Mouse (Mus musculus): ENCODE measurements around the gene Macrod2. TPM values are rescaled to one million over a fixed set of nuclear protein-coding genes. Genes with fewer than 3 reads are reported as not detected.

The Macrod2 gene
- polyA plus RNA-seq, 1 experiment from 2014 or later, result 19.9 TPM

DNA sequence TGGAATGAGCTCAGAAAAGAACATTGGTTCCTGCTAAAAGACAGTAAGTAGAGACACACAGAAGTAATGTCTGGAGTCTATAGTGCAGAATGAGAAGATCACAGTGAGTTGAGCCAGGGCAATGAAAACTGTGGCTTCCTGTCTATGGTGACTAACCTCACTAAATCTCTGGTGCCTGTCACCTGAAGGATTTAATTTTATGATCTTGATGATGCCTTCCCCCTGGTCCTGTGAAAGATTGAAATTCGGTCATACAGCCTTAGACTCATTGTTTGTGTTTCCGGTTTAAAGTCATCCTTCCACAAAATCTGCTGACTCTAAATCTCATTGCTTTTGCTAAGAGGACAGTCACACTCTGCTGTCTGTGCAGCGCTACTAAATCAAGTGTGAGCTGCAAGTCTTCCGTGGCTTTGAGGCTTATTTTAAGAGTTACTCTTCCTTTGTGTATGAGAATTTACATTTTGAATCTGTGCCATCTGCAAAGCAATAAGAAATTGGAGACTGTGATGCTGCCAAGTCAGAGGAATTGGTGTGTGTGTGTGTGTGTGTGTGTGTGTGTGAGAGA lies 1836.0 kb downstream of the Macrod2 start:
- H3K4me3 ChIP-seq (ENCODE audit: low read depth, low read length), result no peak overlapping the region
- H3K9me3 ChIP-seq (ENCODE audit: control insufficient read depth, low read length), result no peaks in the 10 kb centered on the region
- H3K9ac ChIP-seq (ENCODE audit: low read depth, low read length), result no peak overlapping the region
- H3K4me2 ChIP-seq, result no peak overlapping the region
- 76% methylated on average over 4 of the region's 4 CpGs for whole genome bisulfite sequencing
- no peak overlapping the region for H3K27ac ChIP-seq (ENCODE audit: low read depth, low read length)
- no peaks in the 10 kb centered on the region for H3K4me1 ChIP-seq (replicated peaks; ENCODE audit: control insufficient read depth, insufficient read depth, low read length)
- no peaks in the 10 kb centered on the region for H3K36me3 ChIP-seq (ENCODE audit: control insufficient read depth, insufficient read depth, low read length)
- ATAC-seq (replicated peaks; ENCODE audit: low FRiP score) (no peak), DNase-seq (ENCODE audit: low spot score) (no peak)
- H3K27me3 ChIP-seq (replicated peaks; ENCODE audit: control insufficient read depth, insufficient read depth, low read length), result no peaks in the 10 kb centered on the region

DNA sequence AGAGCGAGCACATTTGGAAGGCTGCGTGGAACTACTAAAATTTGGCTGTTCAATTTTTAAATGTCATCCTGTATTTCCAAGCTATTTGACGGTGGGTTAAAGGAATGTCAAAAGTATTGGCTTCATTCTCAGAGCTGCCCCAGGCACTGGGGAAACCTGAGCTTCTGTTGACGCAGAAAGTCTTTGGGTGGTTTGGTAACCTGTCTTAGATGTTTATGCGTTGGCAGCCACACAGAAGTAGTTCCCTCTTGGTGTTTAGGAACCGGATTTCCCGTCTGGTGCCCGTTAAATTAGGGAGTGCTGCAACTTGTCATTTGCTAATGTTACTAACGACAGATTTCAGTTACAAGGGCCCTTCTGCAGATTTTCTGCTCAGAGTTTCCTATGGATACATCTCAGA lies 1837.7 kb downstream of the Macrod2 start:
- H3K9me3 ChIP-seq (ENCODE audit: control insufficient read depth, low read length), result no peaks in the 10 kb centered on the region
- H3K27ac ChIP-seq (ENCODE audit: low read depth, low read length), result no peak overlapping the region
- no peak for ATAC-seq (replicated peaks; ENCODE audit: low FRiP score)
- H3K4me1 ChIP-seq (replicated peaks; ENCODE audit: control insufficient read depth, insufficient read depth, low read length), result no peaks in the 10 kb centered on the region
- H3K36me3 ChIP-seq (ENCODE audit: control insufficient read depth, insufficient read depth, low read length), result no peaks in the 10 kb centered on the region
- 74% methylated on average over 9 of the region's 9 CpGs for WGBS
- H3K4me2 ChIP-seq, result no peak overlapping the region
- H3K4me3 ChIP-seq (ENCODE audit: low read depth, low read length), result no peak overlapping the region
- no peak for DNase-seq (ENCODE audit: low spot score)
- H3K9ac ChIP-seq (ENCODE audit: low read depth, low read length), result no peak overlapping the region
- H3K27me3 ChIP-seq (replicated peaks; ENCODE audit: control insufficient read depth, insufficient read depth, low read length), result no peaks in the 10 kb centered on the region

DNA sequence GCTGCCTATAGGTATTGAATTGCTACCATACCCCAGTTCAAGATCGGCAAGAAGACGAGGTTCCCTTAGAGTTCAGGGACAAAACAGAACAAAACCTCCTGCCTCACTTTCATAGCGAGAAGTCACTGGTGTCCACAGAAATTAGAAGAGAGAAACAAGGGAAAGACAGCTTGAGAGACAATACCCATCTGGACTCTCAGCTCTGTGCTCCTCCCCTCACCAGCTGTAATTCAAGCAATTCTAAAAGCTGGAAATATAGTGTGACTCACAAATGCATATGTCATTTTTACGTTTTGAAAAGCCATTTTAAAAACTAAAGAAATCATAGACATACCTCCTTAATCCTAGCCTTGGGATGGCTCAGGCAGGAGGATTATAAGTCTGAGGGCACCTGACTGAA lies 1848.4 kb downstream of the Macrod2 start:
- no peak overlapping the region for H3K9ac ChIP-seq (ENCODE audit: low read depth, low read length)
- H3K36me3 ChIP-seq (ENCODE audit: control insufficient read depth, insufficient read depth, low read length), result no peaks in the 10 kb centered on the region
- no peaks in the 10 kb centered on the region for H3K27me3 ChIP-seq (replicated peaks; ENCODE audit: control insufficient read depth, insufficient read depth, low read length)
- H3K9me3 ChIP-seq (ENCODE audit: control insufficient read depth, low read length), result no peaks in the 10 kb centered on the region
- no peak overlapping the region for H3K4me3 ChIP-seq (ENCODE audit: low read depth, low read length)
- no peaks in the 10 kb centered on the region for H3K4me1 ChIP-seq (replicated peaks; ENCODE audit: control insufficient read depth, insufficient read depth, low read length)
- no peak for DNase-seq (ENCODE audit: low spot score)
- H3K4me2 ChIP-seq, result no peak overlapping the region
- no peak overlapping the region for H3K27ac ChIP-seq (ENCODE audit: low read depth, low read length)
- no peak for ATAC-seq (replicated peaks; ENCODE audit: low FRiP score)
- 76% methylated on average over 4 of the region's 4 CpGs for WGBS

DNA sequence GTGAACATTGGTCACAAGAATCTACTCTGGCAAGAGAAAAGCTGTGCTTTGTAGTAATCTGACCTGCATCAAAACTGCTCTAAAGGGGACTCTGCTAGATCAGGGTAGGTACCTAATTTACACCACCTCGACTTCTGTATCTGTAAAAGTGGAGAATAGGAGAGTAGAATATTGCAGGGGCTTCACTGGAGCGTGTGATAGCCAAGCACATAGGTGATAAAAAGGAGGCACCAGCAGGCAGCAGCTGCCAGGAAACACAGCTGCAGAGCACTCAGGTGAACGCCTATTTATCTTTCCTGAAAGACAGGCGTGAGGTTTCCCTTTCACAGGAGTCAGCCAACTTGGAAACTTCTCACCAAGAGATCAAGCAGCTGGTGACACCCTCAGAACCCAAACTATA lies 1855.3 kb downstream of the Macrod2 start:
- no peaks in the 10 kb centered on the region for H3K4me1 ChIP-seq (replicated peaks; ENCODE audit: control insufficient read depth, insufficient read depth, low read length)
- H3K4me3 ChIP-seq (ENCODE audit: low read depth, low read length), result no peak overlapping the region
- 33% methylated on average over 4 of the region's 4 CpGs for WGBS
- ATAC-seq (replicated peaks; ENCODE audit: low FRiP score), result no peak
- no peak for DNase-seq (ENCODE audit: low spot score)
- H3K9me3 ChIP-seq (ENCODE audit: control insufficient read depth, low read length), result no peaks in the 10 kb centered on the region
- no peak overlapping the region for H3K4me2 ChIP-seq
- no peak overlapping the region for H3K9ac ChIP-seq (ENCODE audit: low read depth, low read length)
- no peaks in the 10 kb centered on the region for H3K36me3 ChIP-seq (ENCODE audit: control insufficient read depth, insufficient read depth, low read length)
- no peak overlapping the region for H3K27ac ChIP-seq (ENCODE audit: low read depth, low read length)
- no peaks in the 10 kb centered on the region for H3K27me3 ChIP-seq (replicated peaks; ENCODE audit: control insufficient read depth, insufficient read depth, low read length)

DNA sequence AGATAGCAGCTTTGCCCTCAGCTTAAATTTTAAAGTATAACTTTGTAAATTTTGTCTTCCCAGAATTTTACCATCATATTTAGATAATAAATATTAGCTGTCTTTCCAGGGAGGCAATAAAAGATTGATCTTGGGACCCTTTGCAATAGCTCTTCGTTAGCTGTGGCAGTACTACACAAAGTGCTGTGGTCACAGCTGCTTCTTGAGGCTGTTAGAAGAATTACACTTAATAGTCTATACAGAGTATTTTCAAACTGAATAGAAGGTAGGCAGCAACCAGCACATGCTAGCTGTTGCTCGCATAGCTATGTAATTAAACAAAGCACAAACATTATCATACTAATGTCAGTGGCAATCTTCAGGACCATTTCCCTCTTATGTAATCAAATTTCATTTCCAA lies 1856.4 kb downstream of the Macrod2 start:
- ATAC-seq (replicated peaks; ENCODE audit: low FRiP score), result no peak
- Histone ChIP-seq H3K4me3 (ENCODE audit: low read depth, low read length) (no peak overlapping the region), H3K9me3 (ENCODE audit: control insufficient read depth, low read length) (no peaks in the 10 kb centered on the region), H3K36me3 (ENCODE audit: control insufficient read depth, insufficient read depth, low read length) (no peaks in the 10 kb centered on the region), H3K4me1 (replicated peaks; ENCODE audit: control insufficient read depth, insufficient read depth, low read length) (no peaks in the 10 kb centered on the region), H3K9ac (ENCODE audit: low read depth, low read length) (no peak overlapping the region), H3K4me2 (no peak overlapping the region), H3K27ac (ENCODE audit: low read depth, low read length) (no peak overlapping the region), H3K27me3 (replicated peaks; ENCODE audit: control insufficient read depth, insufficient read depth, low read length) (no peaks in the 10 kb centered on the region)
- no peak for DNase-seq (ENCODE audit: low spot score)
- WGBS, result 69% methylated on average over 2 of the region's 2 CpGs

DNA sequence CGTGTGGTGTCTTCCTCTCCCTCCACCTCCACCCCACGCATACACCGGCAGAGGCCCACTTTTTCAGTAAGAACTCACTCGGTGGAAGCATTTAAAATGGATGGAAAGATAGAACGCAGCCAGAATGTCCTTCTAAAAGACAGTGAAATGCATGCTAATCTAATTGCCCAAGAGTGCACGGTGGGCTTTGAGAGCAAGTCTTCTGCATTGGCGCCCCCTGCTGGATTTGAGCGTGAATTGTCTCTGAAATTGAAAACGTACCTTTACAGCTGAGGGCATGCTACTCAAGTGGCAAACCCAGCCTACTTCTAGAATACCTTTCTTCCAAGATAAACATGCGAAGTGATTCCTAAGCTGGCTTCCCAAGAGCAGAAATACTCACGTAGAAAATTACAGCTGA lies 1858.8 kb downstream of the Macrod2 start:
- DNase-seq (ENCODE audit: low spot score) (peak; percentile 45), ATAC-seq (replicated peaks; ENCODE audit: low FRiP score) (peak; percentile 65; the same call in 1 of the 2 replicates)
- 24% methylated on average over 11 of the region's 11 CpGs for WGBS
- Histone ChIP-seq H3K4me2 (no peak overlapping the region), H3K4me3 (ENCODE audit: low read depth, low read length) (no peak overlapping the region), H3K4me1 (replicated peaks; ENCODE audit: control insufficient read depth, insufficient read depth, low read length) (no peaks in the 10 kb centered on the region), H3K9ac (ENCODE audit: low read depth, low read length) (no peak overlapping the region), H3K27ac (ENCODE audit: low read depth, low read length) (no peak overlapping the region), H3K36me3 (ENCODE audit: control insufficient read depth, insufficient read depth, low read length) (no peaks in the 10 kb centered on the region), H3K9me3 (ENCODE audit: control insufficient read depth, low read length) (no peaks in the 10 kb centered on the region), H3K27me3 (replicated peaks; ENCODE audit: control insufficient read depth, insufficient read depth, low read length) (no peaks in the 10 kb centered on the region)

DNA sequence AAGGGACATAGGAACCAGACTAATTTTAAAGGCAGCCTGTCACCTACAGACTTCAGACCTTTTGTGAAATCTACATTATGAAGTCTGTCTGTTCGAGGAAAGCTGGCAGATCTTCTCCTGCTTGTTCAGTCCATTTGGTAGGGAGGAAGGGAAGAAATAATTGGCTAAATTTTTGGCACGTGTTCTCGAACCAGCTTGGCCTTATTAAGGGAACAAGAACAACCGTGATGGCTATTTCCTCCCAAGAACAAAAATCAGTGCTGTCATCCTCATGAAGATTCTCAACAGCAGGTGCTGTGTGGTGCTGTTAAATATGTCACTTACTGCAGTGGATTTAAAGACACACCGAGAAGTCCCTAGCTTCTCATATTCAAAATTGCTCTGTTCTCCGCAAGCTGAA lies 1859.5 kb downstream of the Macrod2 start:
- Histone ChIP-seq H3K4me2 (no peak overlapping the region), H3K4me3 (ENCODE audit: low read depth, low read length) (no peak overlapping the region), H3K9ac (ENCODE audit: low read depth, low read length) (no peak overlapping the region), H3K36me3 (ENCODE audit: control insufficient read depth, insufficient read depth, low read length) (no peaks in the 10 kb centered on the region), H3K9me3 (ENCODE audit: control insufficient read depth, low read length) (no peaks in the 10 kb centered on the region), H3K4me1 (replicated peaks; ENCODE audit: control insufficient read depth, insufficient read depth, low read length) (no peaks in the 10 kb centered on the region), H3K27me3 (replicated peaks; ENCODE audit: control insufficient read depth, insufficient read depth, low read length) (no peaks in the 10 kb centered on the region), H3K27ac (ENCODE audit: low read depth, low read length) (no peak overlapping the region)
- ATAC-seq (replicated peaks; ENCODE audit: low FRiP score) (no peak), DNase-seq (ENCODE audit: low spot score) (no peak)
- 82% methylated on average over 6 of the region's 6 CpGs for WGBS

DNA sequence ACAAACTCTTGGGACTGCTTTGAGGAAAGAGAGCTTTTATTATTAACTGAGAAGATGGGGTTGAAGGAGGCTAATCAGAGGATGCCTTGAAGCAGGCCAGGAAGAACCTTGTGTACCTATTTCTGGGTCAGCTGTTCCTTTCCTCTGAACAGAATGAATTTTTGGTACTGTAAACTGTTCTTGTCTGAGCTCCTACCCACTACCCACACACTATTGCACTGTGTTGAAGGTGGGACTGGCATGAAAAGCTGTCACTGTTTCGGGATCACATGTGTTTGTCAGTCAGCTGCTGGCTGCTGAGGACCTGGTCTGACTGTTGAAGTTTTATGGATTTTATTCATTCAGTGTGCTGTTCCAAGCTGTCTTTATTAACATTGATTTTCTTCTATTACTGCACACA lies 1862.4 kb downstream of the Macrod2 start:
- Histone ChIP-seq H3K27ac (ENCODE audit: low read depth, low read length) (no peak overlapping the region), H3K4me2 (no peak overlapping the region), H3K4me3 (ENCODE audit: low read depth, low read length) (no peak overlapping the region), H3K36me3 (ENCODE audit: control insufficient read depth, insufficient read depth, low read length) (no peaks in the 10 kb centered on the region), H3K4me1 (replicated peaks; ENCODE audit: control insufficient read depth, insufficient read depth, low read length) (no peaks in the 10 kb centered on the region), H3K27me3 (replicated peaks; ENCODE audit: control insufficient read depth, insufficient read depth, low read length) (no peaks in the 10 kb centered on the region), H3K9ac (ENCODE audit: low read depth, low read length) (no peak overlapping the region), H3K9me3 (ENCODE audit: control insufficient read depth, low read length) (no peaks in the 10 kb centered on the region)
- no peak for ATAC-seq (replicated peaks; ENCODE audit: low FRiP score)
- WGBS, result 81% methylated on average over 1 of the region's 1 CpGs
- no peak for DNase-seq (ENCODE audit: low spot score)

DNA sequence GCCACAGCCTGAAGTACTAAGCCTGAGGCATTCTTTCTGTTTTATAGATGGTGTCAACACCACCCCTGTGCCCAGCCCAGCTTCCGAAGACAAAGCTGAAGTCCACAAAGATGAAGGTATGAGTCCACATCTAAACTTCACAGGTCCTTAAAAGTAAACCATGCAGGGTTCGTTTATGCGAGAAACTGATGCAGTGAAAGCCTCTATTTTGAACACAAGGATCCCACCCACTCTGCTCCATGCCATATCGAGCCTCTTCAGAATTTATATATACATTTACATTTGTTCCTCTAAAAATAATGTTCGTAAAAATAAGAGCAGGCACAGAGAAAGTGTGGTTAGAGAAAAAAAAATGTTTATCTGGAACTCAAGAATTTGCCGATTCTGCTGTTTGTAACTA lies 1865.9 kb downstream of the Macrod2 start:
- WGBS, result 85% methylated on average over 6 of the region's 6 CpGs
- no peaks in the 10 kb centered on the region for H3K36me3 ChIP-seq (ENCODE audit: control insufficient read depth, insufficient read depth, low read length)
- H3K9ac ChIP-seq (ENCODE audit: low read depth, low read length), result no peak overlapping the region
- H3K27me3 ChIP-seq (replicated peaks; ENCODE audit: control insufficient read depth, insufficient read depth, low read length), result no peaks in the 10 kb centered on the region
- no peak for ATAC-seq (replicated peaks; ENCODE audit: low FRiP score)
- H3K4me3 ChIP-seq (ENCODE audit: low read depth, low read length), result no peak overlapping the region
- H3K9me3 ChIP-seq (ENCODE audit: control insufficient read depth, low read length), result no peaks in the 10 kb centered on the region
- H3K4me2 ChIP-seq, result no peak overlapping the region
- H3K4me1 ChIP-seq (replicated peaks; ENCODE audit: control insufficient read depth, insufficient read depth, low read length), result no peaks in the 10 kb centered on the region
- H3K27ac ChIP-seq (ENCODE audit: low read depth, low read length), result no peak overlapping the region
- no peak for DNase-seq (ENCODE audit: low spot score)
